Mouse (Mus musculus) embryonic facial prominence, embryonic 15.5 days (tissue): ENCODE data around the gene Zfp536. TPM values are rescaled to one million over a fixed set of nuclear protein-coding genes. Genes with fewer than 3 reads are reported as not detected.

Experiments
- ATAC-seq: fragments of 200-750 bp; cut with Nextera tagmentation; 2 replicates; pipeline ENCODE4 v1.8.0; 2017; ENCODE audit warnings: low read depth, moderate TSS enrichment; ENCODE audit not compliant: insufficient number of reproducible peaks, low FRiP score, low TSS enrichment
- H3K27ac ChIP-seq: fragments of 300-500 bp; sonication (generic); replicated peaks from 2 replicates; pipeline ENCODE4 v1.5.1; 2015; ENCODE audit warnings: mild to moderate bottlenecking, inconsistent platforms
- H3K27me3 ChIP-seq: fragments of 300-500 bp; sonication (generic); 2 replicates; pipeline ENCODE4 v1.6.1; 2015; ENCODE audit warnings: inconsistent platforms
- H3K36me3 ChIP-seq: fragments of 300-500 bp; sonication (generic); 2 replicates; pipeline ENCODE4 v1.6.1; 2015; ENCODE audit warnings: mild to moderate bottlenecking, inconsistent platforms
- H3K4me1 ChIP-seq: fragments of 300-500 bp; sonication (generic); 2 replicates; pipeline ENCODE4 v1.6.1; 2015; ENCODE audit warnings: inconsistent platforms
- H3K4me2 ChIP-seq: fragments of 300-500 bp; sonication (generic); replicated peaks from 2 replicates; pipeline ENCODE4 v1.6.1; 2015; ENCODE audit warnings: mild to moderate bottlenecking, inconsistent platforms
- H3K4me3 ChIP-seq: fragments of 300-500 bp; sonication (generic); replicated peaks from 2 replicates; pipeline ENCODE4 v1.5.1; 2015; ENCODE audit warnings: mild to moderate bottlenecking, inconsistent platforms
- H3K9ac ChIP-seq: fragments of 300-500 bp; sonication (generic); 2 replicates; pipeline ENCODE4 v1.6.1; 2015; ENCODE audit warnings: inconsistent platforms
- H3K9me3 ChIP-seq: fragments of 300-500 bp; sonication (generic); replicated peaks from 2 replicates; pipeline ENCODE4 v1.6.1; 2016; ENCODE audit warnings: inconsistent platforms
- WGBS: fragments of 180-500 bp; shearing (Covaris S2); methylation state at CpG from one replicate; pipeline ENCODE4 v1.1.7; 2015; 5-methylcytosine and 5-hydroxymethylcytosine counted together
- polyA plus RNA-seq: library from polyadenylated mRNA; unstranded; fragments of >200 nt; fragmentation: Nextera tagmentation; extraction: Ambion mirVana; gene quantifications from 2 replicates; pipeline ENCODE4 v1.2.1, GENCODE M21; 2015

Gene Zfp536
- polyA plus RNA-seq, 1 experiment from 2014 or later = 6.6 TPM

DNA sequence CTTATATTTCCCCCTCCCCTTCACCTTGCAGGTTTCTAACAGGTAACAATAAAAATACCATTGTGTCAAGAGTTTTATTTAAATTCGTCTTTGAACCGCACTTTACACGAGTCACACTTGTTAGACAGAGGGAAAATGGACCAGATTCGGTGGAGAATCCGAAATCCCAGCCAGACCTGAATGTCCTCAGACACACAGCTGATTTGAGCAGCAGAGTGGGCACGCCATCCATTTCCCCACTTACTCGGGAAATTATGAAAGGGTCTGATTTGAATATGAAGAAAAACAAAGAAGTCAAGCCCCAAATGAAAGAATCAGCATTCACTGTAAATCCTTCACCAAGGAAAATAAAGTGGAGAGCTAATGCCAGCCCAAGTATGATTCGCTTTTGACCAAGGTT, 208.1 kb downstream of the Zfp536 start:
- ATAC-seq = no peak
- no peaks in the 10 kb centered on the region for H3K27me3 ChIP-seq
- no peak overlapping the region for H3K4me2 ChIP-seq
- WGBS = 75% methylated on average over 8 of the region's 8 CpGs
- no peaks in the 10 kb centered on the region for H3K36me3 ChIP-seq
- no peaks in the 10 kb centered on the region for H3K9me3 ChIP-seq
- H3K27ac ChIP-seq = no peak overlapping the region
- peaks cover 28% of the 10 kb centered on the region for H3K4me1 ChIP-seq
- no peak overlapping the region for H3K4me3 ChIP-seq
- H3K9ac ChIP-seq = no peak overlapping the region

GRCm38 (mm10) chr7:37564644-37565043, 208.8 kb downstream of the Zfp536 start:
- H3K4me3 ChIP-seq = 0 out of 2 replicates have a peak overlapping the region, but pooled peaks have one; percentile 10
- no peaks in the 10 kb centered on the region for H3K36me3 ChIP-seq
- no peak for ATAC-seq
- peaks cover 28% of the 10 kb centered on the region for H3K4me1 ChIP-seq
- WGBS = 18% methylated on average over 10 of the region's 10 CpGs
- H3K9me3 ChIP-seq = no peaks in the 10 kb centered on the region
- no peaks in the 10 kb centered on the region for H3K27me3 ChIP-seq
- H3K4me2 ChIP-seq = peak overlapping the region; percentile 27
- H3K9ac ChIP-seq = no peak overlapping the region
- no peak overlapping the region for H3K27ac ChIP-seq

GRCm38 (mm10) chr7:37563831-37564400, 209.5 kb downstream of the Zfp536 start:
- no peak for ATAC-seq
- Histone ChIP-seq H3K4me2 (peak overlapping the region; percentile 27; the same call in 1 of the 2 replicates), H3K27me3 (no peaks in the 10 kb centered on the region), H3K9me3 (no peaks in the 10 kb centered on the region), H3K4me1 (peaks cover 28% of the 10 kb centered on the region), H3K4me3 (0 out of 2 replicates have a peak overlapping the region, but pooled peaks have one; percentile 10), H3K9ac (no peak overlapping the region), H3K27ac (no peak overlapping the region), H3K36me3 (no peaks in the 10 kb centered on the region)
- WGBS = 45% methylated on average over 6 of the region's 6 CpGs

- H3K4me1 ChIP-seq = peaks cover 28% of the 10 kb centered on the region
- H3K27ac ChIP-seq = peak overlapping the region; percentile 51; the same call in 1 of the 2 replicates
- H3K4me2 ChIP-seq = peak overlapping the region; percentile 46
- 15% methylated on average over 8 of the region's 8 CpGs for WGBS
- no peaks in the 10 kb centered on the region for H3K36me3 ChIP-seq
- H3K4me3 ChIP-seq = peak overlapping the region; percentile 22
- no peak overlapping the region for H3K9ac ChIP-seq
- H3K27me3 ChIP-seq = no peaks in the 10 kb centered on the region
- H3K9me3 ChIP-seq = no peaks in the 10 kb centered on the region
- no peak; the same call in 1 of the 2 replicates for ATAC-seq
Measured at GRCm38 (mm10) chr7:37563171-37563574, 210.3 kb downstream of the Zfp536 start.

- Histone ChIP-seq H3K9ac (no peak overlapping the region), H3K27ac (0 out of 2 replicates have a peak overlapping the region, but pooled peaks have one; percentile 51), H3K4me1 (peaks cover 28% of the 10 kb centered on the region), H3K27me3 (no peaks in the 10 kb centered on the region), H3K4me2 (peak overlapping the region; percentile 46), H3K36me3 (no peaks in the 10 kb centered on the region), H3K9me3 (no peaks in the 10 kb centered on the region), H3K4me3 (no peak overlapping the region)
- ATAC-seq = no peak
- 42% methylated on average over 7 of the region's 7 CpGs for WGBS
Measured at GRCm38 (mm10) chr7:37562505-37562904, 210.9 kb downstream of the Zfp536 start.

- H3K27ac ChIP-seq = no peak overlapping the region
- no peaks in the 10 kb centered on the region for H3K27me3 ChIP-seq
- 63% methylated on average over 7 of the region's 7 CpGs for WGBS
- no peaks in the 10 kb centered on the region for H3K9me3 ChIP-seq
- no peak for ATAC-seq
- H3K9ac ChIP-seq = no peak overlapping the region
- peaks cover 21% of the 10 kb centered on the region for H3K4me1 ChIP-seq
- no peak overlapping the region for H3K4me3 ChIP-seq
- no peaks in the 10 kb centered on the region for H3K36me3 ChIP-seq
- H3K4me2 ChIP-seq = no peak overlapping the region
Measured at GRCm38 (mm10) chr7:37560581-37560980, 212.9 kb downstream of the Zfp536 start.

DNA sequence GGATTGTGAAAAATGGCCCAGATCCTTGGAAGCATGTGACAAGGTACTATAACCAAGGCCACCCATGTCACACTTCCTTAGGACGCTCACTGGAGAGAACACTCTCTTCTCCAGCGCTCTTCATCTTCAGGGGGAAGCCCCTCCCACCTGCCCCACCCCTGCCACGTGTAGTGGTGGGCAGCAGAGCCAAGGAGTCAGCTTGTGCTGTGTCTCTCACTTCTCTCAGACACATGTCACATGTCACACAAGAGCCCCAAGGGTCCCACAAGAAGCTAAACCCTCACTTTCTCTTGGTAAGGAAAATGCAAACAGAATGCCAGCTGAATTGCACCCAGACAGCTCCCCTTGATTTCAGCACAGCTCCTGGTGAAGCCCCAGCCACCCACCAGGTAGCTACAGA, 213.6 kb downstream of the Zfp536 start:
- H3K36me3 ChIP-seq = no peaks in the 10 kb centered on the region
- H3K27ac ChIP-seq = no peak overlapping the region
- no peak overlapping the region for H3K4me3 ChIP-seq
- 43% methylated on average over 3 of the region's 3 CpGs for WGBS
- H3K9me3 ChIP-seq = no peaks in the 10 kb centered on the region
- no peak overlapping the region for H3K4me2 ChIP-seq
- H3K9ac ChIP-seq = no peak overlapping the region
- H3K27me3 ChIP-seq = no peaks in the 10 kb centered on the region
- no peak for ATAC-seq
- peaks cover 20% of the 10 kb centered on the region for H3K4me1 ChIP-seq

DNA sequence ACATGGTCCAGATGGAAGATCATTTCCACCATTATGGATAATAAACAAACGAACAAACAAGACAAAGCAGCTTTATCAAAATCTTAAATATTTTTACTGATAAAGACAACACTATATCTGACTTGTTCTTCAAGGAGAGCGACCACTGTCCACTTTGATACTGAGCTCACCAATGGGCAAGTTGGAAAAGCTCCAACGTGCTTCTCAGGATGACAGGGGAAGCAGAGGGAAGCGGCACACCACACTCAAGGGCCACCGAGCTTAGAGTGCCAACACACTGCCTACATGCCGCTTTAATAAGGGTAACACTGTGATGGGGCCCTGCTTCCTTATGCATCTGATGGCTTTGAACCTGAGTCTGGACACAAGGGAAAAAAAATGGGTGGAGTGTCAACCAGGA, 214.1 kb downstream of the Zfp536 start:
- H3K4me3 ChIP-seq = no peak overlapping the region
- no peak overlapping the region for H3K27ac ChIP-seq
- no peak overlapping the region for H3K9ac ChIP-seq
- 82% methylated on average over 6 of the region's 6 CpGs for WGBS
- H3K4me1 ChIP-seq = peaks cover 15% of the 10 kb centered on the region
- no peaks in the 10 kb centered on the region for H3K27me3 ChIP-seq
- H3K4me2 ChIP-seq = no peak overlapping the region
- no peak for ATAC-seq
- H3K36me3 ChIP-seq = no peaks in the 10 kb centered on the region
- no peaks in the 10 kb centered on the region for H3K9me3 ChIP-seq

DNA sequence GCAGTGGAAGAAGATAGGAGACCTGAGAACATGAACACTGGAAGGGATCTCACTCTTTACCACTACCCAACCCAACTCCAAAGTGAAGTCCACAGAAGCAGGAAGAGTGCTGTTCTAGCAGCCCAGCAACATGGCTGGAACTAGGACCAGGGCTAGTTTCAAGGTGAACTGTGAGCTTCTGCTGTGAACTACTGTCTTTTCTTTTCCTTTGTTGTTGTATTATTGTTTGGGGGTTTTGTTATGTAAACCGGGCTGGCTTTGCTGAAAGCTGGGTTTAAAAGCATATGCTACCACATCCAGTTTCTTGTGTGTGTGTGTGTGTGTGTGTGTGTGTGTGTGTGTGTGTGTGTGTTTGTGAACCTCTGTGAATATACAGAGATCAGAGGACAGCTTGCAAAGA, 216.6 kb downstream of the Zfp536 start:
- no peaks in the 10 kb centered on the region for H3K9me3 ChIP-seq
- no peak for ATAC-seq
- no peak overlapping the region for H3K4me2 ChIP-seq
- WGBS = 85% methylated on average over 1 of the region's 1 CpGs
- no peaks in the 10 kb centered on the region for H3K36me3 ChIP-seq
- no peak overlapping the region for H3K4me3 ChIP-seq
- H3K9ac ChIP-seq = no peak overlapping the region
- H3K4me1 ChIP-seq = no peaks in the 10 kb centered on the region
- no peak overlapping the region for H3K27ac ChIP-seq
- no peaks in the 10 kb centered on the region for H3K27me3 ChIP-seq

GRCm38 (mm10) chr7:37554405-37554804, 219.0 kb downstream of the Zfp536 start:
- Histone ChIP-seq H3K4me3 (no peak overlapping the region), H3K4me1 (no peaks in the 10 kb centered on the region), H3K9ac (no peak overlapping the region), H3K4me2 (no peak overlapping the region), H3K27ac (no peak overlapping the region), H3K27me3 (no peaks in the 10 kb centered on the region), H3K36me3 (no peaks in the 10 kb centered on the region), H3K9me3 (no peaks in the 10 kb centered on the region)
- no peak for ATAC-seq
- 64% methylated on average over 5 of the region's 5 CpGs for WGBS

GRCm38 (mm10) chr7:37553646-37554045, 219.8 kb downstream of the Zfp536 start:
- Histone ChIP-seq H3K27ac (no peak overlapping the region), H3K9me3 (no peaks in the 10 kb centered on the region), H3K4me2 (no peak overlapping the region), H3K27me3 (no peaks in the 10 kb centered on the region), H3K4me3 (no peak overlapping the region), H3K36me3 (no peaks in the 10 kb centered on the region), H3K9ac (no peak overlapping the region), H3K4me1 (no peaks in the 10 kb centered on the region)
- WGBS = 58% methylated on average over 3 of the region's 3 CpGs
- no peak for ATAC-seq

DNA sequence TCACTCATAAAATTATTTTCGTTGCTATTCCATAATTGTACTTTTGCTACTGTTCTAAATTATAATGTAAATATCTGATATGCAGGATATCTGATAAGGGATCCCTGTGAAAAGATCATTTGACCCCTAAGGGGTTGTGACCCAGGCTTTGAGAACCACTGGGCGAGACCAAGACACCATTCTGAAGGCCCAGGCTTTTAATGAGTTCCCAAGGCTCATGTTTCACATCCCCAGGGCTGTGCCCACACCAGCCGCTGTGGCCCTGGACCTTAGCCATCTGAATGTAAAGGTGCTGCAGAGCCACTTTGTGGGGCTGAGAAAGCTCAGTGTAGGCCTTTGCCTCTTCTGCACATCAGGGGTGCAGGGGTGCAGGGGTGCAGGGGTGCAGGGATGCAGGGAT, 221.1 kb downstream of the Zfp536 start:
- H3K9ac ChIP-seq = no peak overlapping the region
- no peaks in the 10 kb centered on the region for H3K9me3 ChIP-seq
- no peaks in the 10 kb centered on the region for H3K4me1 ChIP-seq
- H3K4me3 ChIP-seq = no peak overlapping the region
- no peak overlapping the region for H3K4me2 ChIP-seq
- 55% methylated on average over 3 of the region's 3 CpGs for whole genome bisulfite sequencing
- H3K27ac ChIP-seq = no peak overlapping the region
- H3K27me3 ChIP-seq = no peaks in the 10 kb centered on the region
- no peak for ATAC-seq
- H3K36me3 ChIP-seq = no peaks in the 10 kb centered on the region
